Mouse (Mus musculus): ENCODE measurements at regions not wholly inside any gene's neighbourhood (a gene's known extent, or its start where the extent isn't known, plus 50 kb on each side); places are given as distances from the start of the nearest gene placed in this dataset.

DNA sequence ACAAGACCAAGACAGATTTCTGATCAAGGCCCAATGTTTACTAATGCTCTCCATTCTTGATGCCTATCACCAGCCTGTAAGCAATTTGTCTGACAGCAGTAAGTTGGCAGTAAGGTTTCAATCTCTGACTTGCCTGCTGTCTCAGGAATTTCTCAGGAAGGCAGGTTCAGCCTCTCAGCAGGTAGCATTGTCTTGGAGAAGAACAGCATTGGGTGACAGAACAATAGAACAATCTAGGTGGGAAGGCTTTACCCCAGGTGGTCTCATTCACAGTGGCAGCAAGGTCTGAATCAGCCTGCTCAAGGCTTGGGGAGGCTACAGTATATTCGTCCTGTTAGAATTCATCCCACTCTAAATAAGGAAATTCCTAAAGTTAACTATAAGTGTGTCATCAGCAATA, 81.2 kb upstream of the Chordc1 start:
- Histone ChIP-seq H3K27me3 (ENCODE audit: control insufficient read depth, insufficient read depth, low read length) (no peaks in the 10 kb centered on the region), H3K79me2 (replicated peaks; ENCODE audit: control insufficient read depth, insufficient read depth, low read length) (no peaks in the 10 kb centered on the region), H3K4me1 (ENCODE audit: control insufficient read depth, insufficient read depth, low read length) (no peaks in the 10 kb centered on the region), H3K4me3 (no peak overlapping the region), H3K27ac (no peak overlapping the region), H3K9ac (ENCODE audit: low read depth, low read length) (no peak overlapping the region), H3K36me3 (ENCODE audit: control insufficient read depth, insufficient read depth, low read length) (no peaks in the 10 kb centered on the region)
- TF ChIP-seq POLR2A (IDR thresholded peaks at IDR 0.05; ENCODE audit: insufficient read depth, low read depth, low read length) (no peak), CTCF (IDR thresholded peaks at IDR 0.05) (no peak), EP300 (IDR thresholded peaks at IDR 0.05; ENCODE audit: insufficient read depth, low read depth, low read length) (no peak)
- WGBS = 16% methylated on average over 1 of the region's 1 CpGs
- no peak for DNase-seq
- intact Hi-C loops (cut with DNase I) = no loop called here

DNA sequence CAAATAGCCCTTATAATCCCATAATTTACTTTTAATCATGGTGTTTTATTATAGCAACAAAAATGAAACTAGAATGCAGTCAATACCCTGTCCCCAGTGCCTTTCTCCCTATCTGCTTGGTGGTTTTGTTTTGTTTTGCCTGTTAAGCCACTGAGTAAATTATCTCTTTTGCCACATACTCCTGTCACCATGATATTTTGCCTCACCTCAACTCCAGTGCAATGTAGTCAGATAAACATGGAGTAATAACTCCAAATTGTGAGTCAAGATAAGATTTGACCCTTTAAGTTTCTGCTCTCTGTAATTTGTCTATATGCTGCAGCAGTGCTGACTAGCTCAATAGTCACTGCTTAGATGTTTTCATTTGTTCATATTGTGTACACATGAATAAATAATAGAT, 65.3 kb upstream of the Chordc1 start:
- no peaks in the 10 kb centered on the region for H3K4me1 ChIP-seq (ENCODE audit: control insufficient read depth, insufficient read depth, low read length)
- DNase-seq = no peak
- no peak overlapping the region for H3K9ac ChIP-seq (ENCODE audit: low read depth, low read length)
- H3K4me3 ChIP-seq = no peak overlapping the region
- no peak overlapping the region for H3K27ac ChIP-seq
- no peaks in the 10 kb centered on the region for H3K36me3 ChIP-seq (ENCODE audit: control insufficient read depth, insufficient read depth, low read length)
- no peaks in the 10 kb centered on the region for H3K27me3 ChIP-seq (ENCODE audit: control insufficient read depth, insufficient read depth, low read length)
- no peaks in the 10 kb centered on the region for H3K79me2 ChIP-seq (replicated peaks; ENCODE audit: control insufficient read depth, insufficient read depth, low read length)
- intact Hi-C loops (cut with DNase I) = no loop called here
- TF ChIP-seq CTCF (IDR thresholded peaks at IDR 0.05) (no peak), POLR2A (IDR thresholded peaks at IDR 0.05; ENCODE audit: insufficient read depth, low read depth, low read length) (no peak), EP300 (IDR thresholded peaks at IDR 0.05; ENCODE audit: insufficient read depth, low read depth, low read length) (no peak)

DNA sequence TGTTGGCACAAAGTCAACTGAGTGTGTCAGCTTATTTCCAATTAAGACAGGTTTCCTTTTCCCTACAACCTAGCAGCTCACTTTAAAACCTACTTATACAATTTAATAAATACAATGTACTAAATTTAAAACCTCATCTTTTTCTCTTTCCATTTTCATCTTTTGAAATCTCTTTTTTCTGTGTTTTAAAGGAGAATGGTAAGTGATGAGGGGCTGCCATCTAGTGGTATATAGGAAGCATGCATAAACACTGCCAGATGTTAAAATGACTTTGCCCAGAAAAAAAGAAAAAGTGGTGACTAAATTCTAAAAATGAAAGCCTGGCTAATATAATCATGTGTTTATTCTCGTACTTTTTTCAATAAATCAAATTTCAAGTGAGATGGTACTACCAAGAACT, 62.0 kb upstream of the Chordc1 start:
- intact Hi-C loops (cut with DNase I) = no loop called here
- DNase-seq = no peak
- no peaks in the 10 kb centered on the region for H3K36me3 ChIP-seq (ENCODE audit: control insufficient read depth, insufficient read depth, low read length)
- H3K4me1 ChIP-seq (ENCODE audit: control insufficient read depth, insufficient read depth, low read length) = no peaks in the 10 kb centered on the region
- no peak for TF ChIP-seq POLR2A (IDR thresholded peaks at IDR 0.05; ENCODE audit: insufficient read depth, low read depth, low read length)
- TF ChIP-seq CTCF (IDR thresholded peaks at IDR 0.05) = peak; percentile 37
- H3K27ac ChIP-seq = no peak overlapping the region
- H3K4me3 ChIP-seq = no peak overlapping the region
- H3K79me2 ChIP-seq (replicated peaks; ENCODE audit: control insufficient read depth, insufficient read depth, low read length) = no peaks in the 10 kb centered on the region
- no peaks in the 10 kb centered on the region for H3K27me3 ChIP-seq (ENCODE audit: control insufficient read depth, insufficient read depth, low read length)
- H3K9ac ChIP-seq (ENCODE audit: low read depth, low read length) = no peak overlapping the region
- WGBS = 3% methylated on average over 1 of the region's 1 CpGs
